Mouse (Mus musculus): ENCODE data around the gene B020004J07Rik. TPM values are rescaled to one million over a fixed set of nuclear protein-coding genes. Genes with fewer than 3 reads are reported as not detected.
"Not testable (repeated sequence)": the region's sequence is repeated elsewhere in the genome, so short reads cannot be mapped to it uniquely, and the experiment has no call there.

B020004J07Rik gene
- polyA plus RNA-seq (2015; fragmentation: Nextera tagmentation; extraction: Ambion mirVana) = not detected in 2 replicates

DNA sequence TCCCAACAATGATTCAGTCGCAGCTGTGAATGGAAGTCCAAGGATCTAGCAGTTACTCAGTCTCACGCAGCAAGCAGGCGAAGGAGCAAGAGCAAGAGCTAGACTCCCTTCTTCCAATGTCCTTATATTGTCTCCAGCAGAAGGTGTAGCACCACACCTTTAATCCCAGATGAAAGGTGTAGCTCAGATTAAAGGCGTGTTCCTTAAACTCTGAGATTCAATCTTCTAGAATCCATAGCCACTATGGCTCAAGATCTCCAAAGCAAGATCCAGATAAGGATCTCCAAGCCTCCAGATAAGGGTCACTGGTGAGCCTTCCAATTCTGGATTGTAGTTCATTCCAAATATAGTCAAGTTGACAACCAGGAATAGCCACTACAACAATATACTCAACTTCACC is at the start of gene B020004J07Rik:
B020004J07Rik (minus strand) TSS at position 101 of the 400 bp plus-strand sequence.
- WGBS = 94% methylated on average over 4 of the region's 4 CpGs
- not testable (repeated sequence) for ATAC-seq; H3K27me3 ChIP-seq; H3K4me3 ChIP-seq (replicated peaks); H3K4me2 ChIP-seq (replicated peaks); H3K27ac ChIP-seq; H3K4me1 ChIP-seq (replicated peaks); H3K36me3 ChIP-seq; H3K9ac ChIP-seq (replicated peaks); H3K9me3 ChIP-seq

DNA sequence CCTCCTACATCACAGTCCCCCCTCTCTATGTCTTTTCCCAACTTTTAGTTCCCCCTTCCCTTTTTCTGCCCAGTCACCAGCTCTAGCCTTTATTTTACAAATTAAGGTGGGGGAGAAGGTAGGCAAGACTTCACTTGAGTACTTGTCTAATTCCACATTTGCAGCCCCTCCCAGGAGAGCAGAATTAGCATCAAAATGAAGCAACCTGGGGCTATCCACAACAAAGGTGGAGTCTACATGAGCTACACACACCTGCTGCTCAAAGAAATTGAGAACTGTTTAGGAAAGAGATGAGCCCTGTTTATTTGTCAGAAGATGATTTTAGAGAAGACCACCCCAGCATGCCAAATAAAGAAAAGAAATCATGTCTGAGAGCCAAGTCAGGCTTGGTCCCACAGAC is 45.6 kb upstream of the B020004J07Rik start:
- Histone ChIP-seq H3K27ac (no peak overlapping the region), H3K9ac (replicated peaks) (no peak overlapping the region), H3K27me3 (no peaks in the 10 kb centered on the region), H3K4me2 (replicated peaks) (no peak overlapping the region), H3K36me3 (no peaks in the 10 kb centered on the region), H3K9me3 (no peaks in the 10 kb centered on the region), H3K4me1 (replicated peaks) (no peaks in the 10 kb centered on the region), H3K4me3 (replicated peaks) (no peak overlapping the region)
- no peak for ATAC-seq

DNA sequence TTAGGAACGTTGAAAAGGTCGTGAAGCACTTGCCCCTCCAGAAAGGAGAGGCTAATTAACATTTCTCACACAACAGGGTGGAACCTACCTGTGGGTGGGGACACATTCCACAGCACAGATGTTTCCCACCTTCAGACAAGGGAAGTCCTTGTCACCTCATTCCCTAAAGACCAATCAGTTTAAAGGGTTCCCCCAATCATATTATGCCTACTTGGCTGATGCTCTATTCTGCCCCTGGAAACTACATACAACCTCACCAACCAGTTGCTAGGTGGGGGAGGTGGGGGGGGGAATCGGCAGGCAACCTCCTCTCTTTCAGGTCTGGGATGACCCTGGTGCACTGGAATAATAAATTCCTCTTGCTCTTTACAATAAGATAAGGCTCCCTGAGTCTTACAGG is 39.8 kb upstream of the B020004J07Rik start:
- WGBS = 50% methylated on average over 3 of the region's 3 CpGs
- Histone ChIP-seq H3K27me3 (no peaks in the 10 kb centered on the region), H3K9ac (replicated peaks) (no peak overlapping the region), H3K4me3 (replicated peaks) (no peak overlapping the region), H3K4me2 (replicated peaks) (no peak overlapping the region), H3K9me3 (no peaks in the 10 kb centered on the region), H3K36me3 (no peaks in the 10 kb centered on the region), H3K4me1 (replicated peaks) (no peaks in the 10 kb centered on the region), H3K27ac (no peak overlapping the region)
- ATAC-seq = no peak

DNA sequence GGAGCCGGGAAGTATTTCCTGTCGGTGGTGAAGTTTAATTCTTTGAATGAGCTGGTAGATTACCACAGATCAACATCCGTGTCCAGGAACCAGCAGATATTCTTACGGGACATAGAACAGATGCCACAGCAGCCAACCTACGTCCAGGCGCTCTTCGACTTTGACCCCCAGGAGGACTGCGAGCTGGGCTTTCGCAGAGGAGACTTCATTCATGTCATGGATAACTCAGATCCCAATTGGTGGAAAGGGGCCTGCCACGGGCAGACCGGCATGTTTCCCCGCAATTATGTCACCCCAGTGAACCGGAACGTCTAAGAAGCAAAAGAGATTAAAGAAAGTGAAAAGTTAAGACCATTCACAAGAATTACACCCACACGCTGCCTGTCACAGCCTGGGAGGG is 31.9 kb upstream of the B020004J07Rik start:
- H3K4me3 ChIP-seq (replicated peaks); H3K4me1 ChIP-seq (replicated peaks); H3K36me3 ChIP-seq; H3K27me3 ChIP-seq; H3K9me3 ChIP-seq; ATAC-seq; H3K27ac ChIP-seq; H3K9ac ChIP-seq (replicated peaks); H3K4me2 ChIP-seq (replicated peaks): not testable (repeated sequence)
- WGBS = 77% methylated on average over 15 of the region's 15 CpGs

DNA sequence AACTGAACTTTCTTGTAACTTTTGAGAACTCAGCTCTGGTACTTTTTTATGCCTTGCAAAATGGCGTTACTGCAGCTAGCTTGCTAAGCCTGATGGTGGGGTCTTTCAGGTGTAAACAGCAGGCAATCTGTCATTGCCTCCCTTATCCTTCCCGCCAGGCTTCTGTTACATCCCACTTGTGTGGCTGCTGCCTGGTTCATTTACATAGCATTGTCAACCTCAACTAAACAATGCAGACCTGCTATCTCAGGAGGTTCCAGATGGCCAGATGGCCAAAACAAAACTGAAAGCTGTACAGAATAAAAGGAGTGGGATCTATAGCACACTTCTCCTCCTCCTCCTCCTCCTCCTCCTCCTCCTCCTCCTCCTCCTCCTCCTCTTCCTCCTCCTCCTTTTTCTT is 28.2 kb upstream of the B020004J07Rik start:
- not testable (repeated sequence) for ATAC-seq; H3K36me3 ChIP-seq; H3K9me3 ChIP-seq; H3K4me2 ChIP-seq (replicated peaks); H3K27me3 ChIP-seq; H3K4me1 ChIP-seq (replicated peaks); H3K4me3 ChIP-seq (replicated peaks); H3K27ac ChIP-seq; H3K9ac ChIP-seq (replicated peaks)
- WGBS = 72% methylated on average over 2 of the region's 2 CpGs

DNA sequence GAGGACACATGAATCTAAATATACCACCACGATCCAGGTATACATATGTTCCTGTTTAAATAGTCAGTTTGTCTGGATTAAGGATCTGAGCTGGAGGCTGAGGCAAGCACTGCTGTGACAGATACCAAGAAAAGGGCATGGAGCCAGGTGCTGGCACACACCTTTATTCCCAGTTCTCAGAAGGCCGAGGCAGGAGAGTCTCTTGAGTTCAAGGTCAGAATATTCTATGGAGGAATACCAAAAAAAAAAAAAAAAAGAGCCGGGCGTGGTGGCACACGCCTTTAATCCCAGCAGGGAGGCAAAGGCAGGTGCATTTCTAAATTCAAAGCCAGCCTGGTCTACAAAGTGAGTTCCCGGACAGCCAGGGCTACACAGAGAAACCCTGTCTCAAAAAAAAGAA is 18.5 kb upstream of the B020004J07Rik start:
- ATAC-seq = no peak
- H3K9ac ChIP-seq (replicated peaks) = no peak overlapping the region
- H3K4me3 ChIP-seq (replicated peaks) = no peak overlapping the region
- no peaks in the 10 kb centered on the region for H3K9me3 ChIP-seq
- no peak overlapping the region for H3K4me2 ChIP-seq (replicated peaks)
- H3K4me1 ChIP-seq (replicated peaks) = no peaks in the 10 kb centered on the region
- H3K27me3 ChIP-seq = no peaks in the 10 kb centered on the region
- no peak overlapping the region for H3K27ac ChIP-seq
- 85% methylated on average over 6 of the region's 6 CpGs for WGBS
- H3K36me3 ChIP-seq = no peaks in the 10 kb centered on the region

DNA sequence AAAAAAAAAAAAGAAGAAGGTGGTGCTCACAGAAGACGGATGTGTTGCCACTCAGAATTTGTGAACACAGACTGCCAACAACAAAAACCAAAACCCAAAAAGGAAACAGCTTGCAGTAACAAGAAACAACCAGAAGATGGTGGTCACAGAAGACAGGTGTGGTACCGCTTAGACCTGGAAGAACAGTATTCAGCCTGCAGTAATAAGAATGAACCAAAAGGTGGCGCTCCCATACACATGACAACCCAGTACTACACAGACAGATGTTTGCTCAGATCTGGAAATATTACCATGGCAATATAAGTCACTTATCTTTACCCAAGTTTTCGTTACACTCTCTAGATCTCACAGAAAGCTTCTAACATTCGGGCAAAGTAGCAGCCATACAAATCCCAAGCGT is 17.1 kb upstream of the B020004J07Rik start:
- ATAC-seq = no peak
- H3K27me3 ChIP-seq = no peaks in the 10 kb centered on the region
- H3K9ac ChIP-seq (replicated peaks) = no peak overlapping the region
- no peak overlapping the region for H3K27ac ChIP-seq
- no peak overlapping the region for H3K4me2 ChIP-seq (replicated peaks)
- 48% methylated on average over 6 of the region's 6 CpGs for WGBS
- H3K36me3 ChIP-seq = no peaks in the 10 kb centered on the region
- no peaks in the 10 kb centered on the region for H3K4me1 ChIP-seq (replicated peaks)
- no peaks in the 10 kb centered on the region for H3K9me3 ChIP-seq
- no peak overlapping the region for H3K4me3 ChIP-seq (replicated peaks)

DNA sequence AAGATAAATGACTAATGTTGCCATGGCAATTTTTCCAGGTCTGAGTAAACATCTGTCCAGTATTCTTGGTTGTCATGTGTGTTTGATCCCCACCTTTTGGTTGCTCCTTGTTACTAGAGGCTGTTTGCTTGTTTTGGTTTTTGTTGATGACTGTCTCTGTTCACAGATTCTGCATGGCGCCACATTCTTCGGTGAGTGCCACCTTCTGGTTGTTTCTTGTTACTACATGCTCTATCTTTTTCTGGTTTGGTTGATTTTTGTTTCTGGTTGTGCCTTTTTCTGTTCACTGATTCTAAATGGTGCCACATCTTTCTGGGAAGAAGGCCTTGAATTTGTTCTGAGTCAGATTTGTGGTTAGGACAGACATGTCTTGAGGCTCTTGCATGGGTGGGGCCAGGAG is 7.1 kb upstream of the B020004J07Rik start:
- ATAC-seq = no peak
- H3K9me3 ChIP-seq = peaks cover 9% of the 10 kb centered on the region
- 70% methylated on average over 2 of the region's 2 CpGs for WGBS
- H3K27me3 ChIP-seq = no peaks in the 10 kb centered on the region
- H3K4me3 ChIP-seq (replicated peaks) = no peak overlapping the region
- no peak overlapping the region for H3K4me2 ChIP-seq (replicated peaks)
- no peaks in the 10 kb centered on the region for H3K4me1 ChIP-seq (replicated peaks)
- H3K36me3 ChIP-seq = no peaks in the 10 kb centered on the region
- no peak overlapping the region for H3K9ac ChIP-seq (replicated peaks)
- no peak overlapping the region for H3K27ac ChIP-seq

Other genes starting within 250 kb of the B020004J07Rik start
- gene Leprot, start 196.3 kb downstream of the B020004J07Rik start, polyA plus RNA-seq (2015; fragmentation: Nextera tagmentation; extraction: Ambion mirVana) = 94.2 and 94.8 TPM in 2 replicates
- gene Lepr, start 126.6 kb downstream of the B020004J07Rik start, polyA plus RNA-seq (2015; fragmentation: Nextera tagmentation; extraction: Ambion mirVana) = 1.9 and 2.7 TPM in 2 replicates
- gene C130073F10Rik, start 49.8 kb upstream of the B020004J07Rik start, polyA plus RNA-seq (2015; fragmentation: Nextera tagmentation; extraction: Ambion mirVana) = not detected in 2 replicates
- not detected in 2 replicates for gene Gm12800, start 65.1 kb upstream of the B020004J07Rik start, polyA plus RNA-seq (2015; fragmentation: Nextera tagmentation; extraction: Ambion mirVana)
- not detected in 2 replicates for gene Gm12794, start 96.4 kb upstream of the B020004J07Rik start, polyA plus RNA-seq (2015; fragmentation: Nextera tagmentation; extraction: Ambion mirVana)
- gene Gm12790, start 137.0 kb upstream of the B020004J07Rik start, polyA plus RNA-seq (2015; fragmentation: Nextera tagmentation; extraction: Ambion mirVana) = not detected in 2 replicates
- gene Gm12789, start 142.6 kb upstream of the B020004J07Rik start, polyA plus RNA-seq (2015; fragmentation: Nextera tagmentation; extraction: Ambion mirVana) = not detected in 2 replicates
- 23.8 and 31.4 TPM in 2 replicates for gene Pde4b, start 243.5 kb upstream of the B020004J07Rik start, polyA plus RNA-seq (2015; fragmentation: Nextera tagmentation; extraction: Ambion mirVana)

Measured in midbrain, embryonic 13.5 days (tissue).